Mouse (Mus musculus) megakaryocyte, embryonic 14.5 days (primary cell): ENCODE results near the gene Rnf126. TPM values are rescaled to one million over a fixed set of nuclear protein-coding genes. Genes with fewer than 3 reads are reported as not detected.

Experiments used
- H3K27me3 ChIP-seq: replicated peaks from 2 replicates; pipeline ENCODE3; 2012; ENCODE audit warnings: inconsistent platforms
- H3K36me3 ChIP-seq: replicated peaks from 2 replicates; pipeline ENCODE3; 2012; ENCODE audit warnings: low read length, inconsistent platforms, mixed read lengths
- H3K4me1 ChIP-seq: 2 replicates; pipeline ENCODE4 v1.6.1; 2012; ENCODE audit warnings: inconsistent platforms
- H3K4me3 ChIP-seq: replicated peaks from 2 replicates; pipeline ENCODE3; 2012; ENCODE audit warnings: moderate library complexity, mild to moderate bottlenecking, inconsistent platforms
- H3K9me3 ChIP-seq: 2 replicates; pipeline ENCODE4 v1.6.1; 2012; ENCODE audit warnings: inconsistent platforms
- FLI1 ChIP-seq: IDR thresholded peaks from 2 replicates; pipeline ENCODE4 v1.6.1; 2012; ENCODE audit warnings: low read length, inconsistent platforms, mixed read lengths
- GATA1 ChIP-seq: IDR thresholded peaks from 3 replicates; pipeline ENCODE4 v1.6.1; 2012; ENCODE audit warnings: mixed read lengths, low read length, inconsistent platforms, borderline replicate concordance
- polyA plus RNA-seq: library from polyadenylated mRNA; stranded (reverse); fragments of >175 nt; gene quantifications from 2 replicates; pipeline ENCODE4 v1.2.3, GENCODE M21; 2012; ENCODE audit warnings: low replicate concordance; ENCODE audit not compliant: insufficient read depth

Rnf126 gene
- polyA plus RNA-seq, 1 experiment, result 302 TPM

GRCm38 (mm10) chr10:79780664-79781015 lies 13.9 kb upstream of the Rnf126 start:
- peaks cover 60% of the 10 kb centered on the region for H3K4me1 ChIP-seq
- peak overlapping the region; percentile 94 for H3K4me3 ChIP-seq
- TF ChIP-seq FLI1, result no peak
- H3K27me3 ChIP-seq, result peaks cover 54% of the 10 kb centered on the region
- no peaks in the 10 kb centered on the region for H3K36me3 ChIP-seq
- H3K9me3 ChIP-seq, result peaks cover under 1% of the 10 kb centered on the region; the same call in 1 of the 2 replicates

DNA sequence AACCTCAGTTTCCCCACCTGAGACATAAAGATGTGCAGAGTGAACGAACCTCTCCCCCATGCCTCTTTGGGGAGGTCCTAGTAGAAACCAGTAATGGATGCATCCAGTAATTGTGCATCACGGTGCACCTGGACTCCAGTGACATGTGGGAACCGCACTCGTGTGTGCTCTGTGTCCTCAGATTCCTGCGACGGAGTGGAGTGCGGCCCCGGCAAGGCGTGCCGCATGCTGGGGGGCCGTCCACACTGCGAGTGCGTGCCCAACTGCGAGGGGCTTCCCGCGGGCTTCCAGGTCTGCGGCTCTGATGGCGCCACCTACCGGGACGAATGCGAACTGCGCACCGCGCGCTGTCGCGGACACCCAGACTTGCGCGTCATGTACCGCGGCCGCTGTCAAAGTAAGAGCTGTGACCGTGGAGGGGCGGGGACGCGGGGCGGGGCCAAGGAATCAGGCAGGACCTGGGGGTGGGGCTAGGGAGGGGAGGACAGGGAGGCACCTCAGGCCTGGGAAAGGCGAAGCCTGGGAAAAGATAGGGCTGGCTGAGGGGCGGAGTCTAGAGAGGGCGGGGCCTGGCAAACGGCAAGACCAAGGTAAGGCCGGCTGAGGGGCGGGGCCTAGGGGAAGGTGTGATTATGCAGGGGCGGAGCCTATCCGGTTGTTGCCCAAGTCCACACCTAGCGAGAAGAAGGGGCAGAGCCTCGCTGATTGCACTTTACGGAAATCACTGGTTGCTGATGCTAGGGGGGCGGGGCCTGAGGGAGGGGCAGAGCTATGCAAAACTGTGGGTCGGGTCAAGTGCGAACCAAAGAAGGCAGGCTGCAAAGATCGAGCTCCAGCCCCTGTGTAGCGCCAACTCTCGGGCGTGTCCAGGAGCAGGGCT lies 13.3 kb upstream of the Rnf126 start:
- TF ChIP-seq FLI1 (no peak), GATA1 (no peak)
- H3K27me3 ChIP-seq, result peaks cover 59% of the 10 kb centered on the region

GRCm38 (mm10) chr10:79779193-79779592 lies 12.4 kb upstream of the Rnf126 start:
- H3K36me3 ChIP-seq, result no peaks in the 10 kb centered on the region
- TF ChIP-seq GATA1 (no peak), FLI1 (no peak)
- no peak overlapping the region for H3K4me3 ChIP-seq
- peaks cover 52% of the 10 kb centered on the region for H3K27me3 ChIP-seq
- peaks cover 8% of the 10 kb centered on the region for H3K9me3 ChIP-seq
- peaks cover 54% of the 10 kb centered on the region for H3K4me1 ChIP-seq

More for the DNA sequence above, 13.3 kb upstream of the Rnf126 start:
- Histone ChIP-seq H3K4me1 (peaks cover 59% of the 10 kb centered on the region), H3K4me3 (peak overlapping the region; percentile 94), H3K9me3 (peaks cover 6% of the 10 kb centered on the region), H3K36me3 (no peaks in the 10 kb centered on the region)

- Histone ChIP-seq H3K27me3 (peaks cover 53% of the 10 kb centered on the region), H3K4me3 (no peak overlapping the region), H3K4me1 (peaks cover 49% of the 10 kb centered on the region), H3K36me3 (no peaks in the 10 kb centered on the region), H3K9me3 (peaks cover 8% of the 10 kb centered on the region)
- TF ChIP-seq FLI1 (no peak), GATA1 (no peak)
These were observed 11.3 kb upstream of the Rnf126 start for GRCm38 (mm10) chr10:79778006-79778405.

DNA sequence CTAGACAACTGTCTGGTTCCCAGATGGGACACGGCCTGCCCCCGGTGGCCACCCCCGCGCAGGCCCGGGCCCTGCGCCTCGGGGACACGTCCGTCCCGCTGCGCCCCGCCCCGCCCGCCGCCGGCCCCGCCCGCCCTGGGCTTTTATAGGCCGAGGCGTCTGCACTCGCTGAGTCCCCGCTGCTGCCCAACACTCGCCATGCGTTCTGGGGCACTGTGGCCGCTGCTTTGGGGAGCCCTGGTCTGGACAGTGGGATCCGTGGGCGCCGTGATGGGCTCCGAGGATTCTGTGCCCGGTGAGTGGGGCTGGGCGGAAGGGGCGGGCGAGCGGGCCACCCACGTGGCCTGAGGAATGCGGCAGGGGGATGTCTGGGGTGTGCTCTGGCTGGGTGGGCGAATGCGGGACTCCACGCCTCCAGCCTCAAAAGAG lies 10.4 kb upstream of the Rnf126 start, which contains the start of gene Fstl3:
Gene Fstl3, plus strand, starts transcription at position 170 of the 429 bp plus-strand sequence.
- Histone ChIP-seq H3K4me3 (peak within 1 kb of the TSS; percentile 50), H3K4me1 (peaks cover 47% of the 10 kb centered on the region), H3K9me3 (peaks cover 15% of the 10 kb centered on the region), H3K36me3 (no peaks in the 10 kb centered on the region), H3K27me3 (peaks cover 53% of the 10 kb centered on the region)
- no peak for TF ChIP-seq GATA1

- peaks cover 51% of the 10 kb centered on the region for H3K27me3 ChIP-seq
- no peak overlapping the region for H3K4me3 ChIP-seq
- peaks cover 31% of the 10 kb centered on the region for H3K4me1 ChIP-seq
- no peaks in the 10 kb centered on the region for H3K36me3 ChIP-seq
- H3K9me3 ChIP-seq, result peaks cover 19% of the 10 kb centered on the region
- TF ChIP-seq FLI1 (no peak), GATA1 (no peak)
These were observed 7.9 kb upstream of the Rnf126 start for GRCm38 (mm10) chr10:79774486-79775279.

DNA sequence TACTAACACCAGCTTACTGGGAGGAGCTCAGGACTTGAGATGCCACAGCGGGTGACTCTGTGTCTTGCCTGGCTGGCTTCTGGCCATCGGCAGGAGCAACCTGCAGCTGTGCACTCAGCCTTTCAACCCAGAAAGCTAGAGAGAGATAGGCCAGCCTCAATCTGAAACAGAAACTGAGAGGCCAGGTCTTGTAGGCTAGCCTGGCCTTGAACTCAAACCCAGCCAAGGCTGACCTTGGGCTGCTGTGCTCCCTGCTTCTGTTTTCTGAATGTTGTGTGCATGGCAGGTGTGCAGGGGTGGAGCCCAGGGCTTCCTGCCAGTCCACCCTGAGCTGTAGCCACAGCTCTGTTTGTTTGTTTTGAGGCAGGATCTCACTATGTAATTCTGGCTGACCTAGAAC lies 6.5 kb upstream of the Rnf126 start:
- H3K36me3 ChIP-seq, result no peaks in the 10 kb centered on the region
- no peak overlapping the region for H3K4me3 ChIP-seq
- TF ChIP-seq FLI1, result no peak
- TF ChIP-seq GATA1, result no peak
- H3K27me3 ChIP-seq, result peaks cover 40% of the 10 kb centered on the region
- peaks cover 19% of the 10 kb centered on the region for H3K9me3 ChIP-seq
- peaks cover 22% of the 10 kb centered on the region for H3K4me1 ChIP-seq

- Histone ChIP-seq H3K4me1 (peaks cover 23% of the 10 kb centered on the region), H3K36me3 (no peaks in the 10 kb centered on the region), H3K27me3 (peaks cover 32% of the 10 kb centered on the region), H3K4me3 (peak overlapping the region; percentile 29), H3K9me3 (peaks cover 19% of the 10 kb centered on the region)
- TF ChIP-seq FLI1 (no peak), GATA1 (no peak)
These were observed 5.6 kb upstream of the Rnf126 start for GRCm38 (mm10) chr10:79772320-79772719.

DNA sequence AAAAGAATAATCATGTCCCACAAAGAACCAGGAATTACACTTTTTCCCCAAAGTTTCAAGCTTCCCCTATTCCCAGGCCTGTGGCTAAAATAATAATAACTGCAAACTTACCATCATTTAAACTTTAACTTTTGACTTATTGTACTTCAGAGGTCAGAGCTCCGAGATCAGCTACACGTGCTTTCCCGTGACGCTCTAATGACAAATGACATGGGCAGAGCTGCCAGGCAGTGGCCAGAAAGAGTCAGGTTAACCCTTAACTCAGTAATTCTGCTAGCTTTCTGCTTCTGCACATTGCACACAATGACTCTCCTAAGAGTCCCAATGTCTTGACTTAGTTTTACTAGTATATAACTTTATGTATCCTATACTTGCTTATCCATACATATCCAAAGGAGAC lies 2.6 kb upstream of the Rnf126 start:
- no peaks in the 10 kb centered on the region for H3K36me3 ChIP-seq
- H3K4me1 ChIP-seq, result peaks cover 40% of the 10 kb centered on the region
- H3K4me3 ChIP-seq, result no peak overlapping the region
- H3K9me3 ChIP-seq, result peaks cover 11% of the 10 kb centered on the region
- H3K27me3 ChIP-seq, result peaks cover 13% of the 10 kb centered on the region
- TF ChIP-seq FLI1, result no peak
- no peak for TF ChIP-seq GATA1

- Histone ChIP-seq H3K36me3 (peaks cover 8% of the 10 kb centered on the region), H3K4me3 (no peak overlapping the region), H3K4me1 (peaks cover 49% of the 10 kb centered on the region), H3K9me3 (peaks cover 11% of the 10 kb centered on the region), H3K27me3 (peaks cover 13% of the 10 kb centered on the region)
- TF ChIP-seq GATA1 (no peak), FLI1 (no peak)
These were observed 1.6 kb upstream of the Rnf126 start for GRCm38 (mm10) chr10:79768400-79768799.
